Mouse (Mus musculus) heart, embryonic 11.5 days (tissue): Measurements from ENCODE around the gene Has1. TPM values are rescaled to one million over a fixed set of nuclear protein-coding genes. Genes with fewer than 3 reads are reported as not detected.

ENCODE experiments used
- ATAC-seq: fragments of 200-750 bp; cut with Nextera tagmentation; replicated peaks from 2 replicates; pipeline ENCODE4 v1.8.0; 2017; ENCODE audit warnings: moderate library complexity; ENCODE audit not compliant: insufficient number of reproducible peaks, low FRiP score, low TSS enrichment
- H3K27ac ChIP-seq: fragments of 300-500 bp; sonication (generic); 2 replicates; pipeline ENCODE4 v1.5.1; 2014; ENCODE audit warnings: mild to moderate bottlenecking, low read depth, low read length
- H3K27me3 ChIP-seq: fragments of 300-500 bp; sonication (generic); 2 replicates; pipeline ENCODE4 v1.6.1; 2014; ENCODE audit warnings: mild to moderate bottlenecking, low read length, mixed read lengths; ENCODE audit not compliant: control insufficient read depth, insufficient read depth
- H3K36me3 ChIP-seq: fragments of 300-500 bp; sonication (generic); 2 replicates; pipeline ENCODE4 v1.6.1; 2014; ENCODE audit warnings: mild to moderate bottlenecking, low read length, moderate library complexity, mixed read lengths; ENCODE audit not compliant: control insufficient read depth, insufficient read depth
- H3K4me1 ChIP-seq: fragments of 300-500 bp; sonication (generic); 2 replicates; pipeline ENCODE4 v1.6.1; 2014; ENCODE audit warnings: low read length; ENCODE audit not compliant: control insufficient read depth, insufficient read depth
- H3K4me2 ChIP-seq: fragments of 300-500 bp; sonication (generic); 2 replicates; pipeline ENCODE4 v1.6.1; 2014; ENCODE audit warnings: mild to moderate bottlenecking, moderate library complexity
- H3K4me3 ChIP-seq: fragments of 300-500 bp; sonication (generic); 2 replicates; pipeline ENCODE4 v1.5.1; 2014; ENCODE audit warnings: low read depth, low read length
- H3K9ac ChIP-seq: fragments of 300-500 bp; sonication (generic); 2 replicates; pipeline ENCODE4 v1.6.1; 2014; ENCODE audit warnings: mild to moderate bottlenecking, low read depth, low read length, moderate library complexity
- H3K9me3 ChIP-seq: fragments of 300-500 bp; sonication (generic); replicated peaks from 2 replicates; pipeline ENCODE4 v1.6.1; 2016; ENCODE audit warnings: low read length; ENCODE audit not compliant: control insufficient read depth
- WGBS: fragments of 180-500 bp; shearing (Covaris S2); extraction: QIAGEN DNeasy Blood & Tissue Kit; methylation state at CpG from one replicate; pipeline ENCODE4 v1.1.7; 2014; ENCODE audit not compliant: insufficient replicate concordance; 5-methylcytosine and 5-hydroxymethylcytosine counted together
- polyA plus RNA-seq: library from polyadenylated mRNA; unstranded; fragments of >200 nt; fragmentation: Nextera tagmentation; extraction: Ambion mirVana; gene quantifications from 2 replicates; pipeline ENCODE4 v1.2.1, GENCODE M21; 2014

The Has1 gene
- polyA plus RNA-seq, 1 experiment from 2014 or later, result 2.0 TPM

- Histone ChIP-seq H3K4me1 (peaks cover 24% of the 10 kb centered on the region), H3K27me3 (no peaks in the 10 kb centered on the region), H3K27ac (peak overlapping the region; percentile 98), H3K4me3 (peak overlapping the region; percentile 59), H3K9me3 (no peaks in the 10 kb centered on the region), H3K4me2 (peak overlapping the region; percentile 87), H3K9ac (peak overlapping the region; percentile 76), H3K36me3 (peaks cover 6% of the 10 kb centered on the region; the same call in 1 of the 2 replicates)
- ATAC-seq, result peak; percentile 60
- 0% methylated on average over 13 of the region's 15 CpGs for WGBS
Observed at GRCm38 (mm10) chr17:17828191-17828981, 26.6 kb downstream of the Has1 start.

- peaks cover 24% of the 10 kb centered on the region for H3K4me1 ChIP-seq
- no peaks in the 10 kb centered on the region for H3K27me3 ChIP-seq
- H3K4me3 ChIP-seq, result peak overlapping the region; percentile 59
- ATAC-seq, result peak; percentile 58
- peak overlapping the region; percentile 76 for H3K9ac ChIP-seq
- peak overlapping the region; percentile 98 for H3K27ac ChIP-seq
- H3K36me3 ChIP-seq, result 0 out of 2 replicates have a peak, but pooled peaks cover 3% of the 10 kb centered on the region
- no peaks in the 10 kb centered on the region for H3K9me3 ChIP-seq
- 0% methylated on average over 13 of the region's 13 CpGs for WGBS
- H3K4me2 ChIP-seq, result peak overlapping the region; percentile 87
Observed at GRCm38 (mm10) chr17:17827658-17828190, 27.3 kb downstream of the Has1 start.

- Histone ChIP-seq H3K9me3 (no peaks in the 10 kb centered on the region), H3K9ac (peak within 1 kb of the TSS; percentile 76), H3K36me3 (0 out of 2 replicates have a peak, but pooled peaks cover 3% of the 10 kb centered on the region), H3K4me3 (peak within 1 kb of the TSS; percentile 59), H3K27ac (peak within 1 kb of the TSS; percentile 98), H3K4me1 (peaks cover 24% of the 10 kb centered on the region), H3K27me3 (no peaks in the 10 kb centered on the region), H3K4me2 (peak within 1 kb of the TSS; percentile 87)
- peak; percentile 79 for ATAC-seq
- WGBS, result under 1% methylated on average over 37 of the region's 42 CpGs
Observed at GRCm38 (mm10) chr17:17826751-17827657, 28.0 kb downstream of the Has1 start, which contains the start of gene Spaca6. Gene Spaca6, plus strand, starts transcription at chr17:17827158.

GRCm38 (mm10) chr17:17825921-17826591 lies 28.9 kb downstream of the Has1 start:
- Histone ChIP-seq H3K4me2 (peak overlapping the region; percentile 84), H3K4me1 (peaks cover 19% of the 10 kb centered on the region), H3K36me3 (0 out of 2 replicates have a peak, but pooled peaks cover 1% of the 10 kb centered on the region), H3K27me3 (peaks cover under 1% of the 10 kb centered on the region; the same call in 1 of the 2 replicates), H3K9me3 (no peaks in the 10 kb centered on the region), H3K27ac (peak overlapping the region; percentile 98), H3K4me3 (peak overlapping the region; percentile 59), H3K9ac (peak overlapping the region; percentile 76)
- WGBS, result under 1% methylated on average over 19 of the region's 22 CpGs
- ATAC-seq, result peak; percentile 8; the same call in 1 of the 2 replicates

DNA sequence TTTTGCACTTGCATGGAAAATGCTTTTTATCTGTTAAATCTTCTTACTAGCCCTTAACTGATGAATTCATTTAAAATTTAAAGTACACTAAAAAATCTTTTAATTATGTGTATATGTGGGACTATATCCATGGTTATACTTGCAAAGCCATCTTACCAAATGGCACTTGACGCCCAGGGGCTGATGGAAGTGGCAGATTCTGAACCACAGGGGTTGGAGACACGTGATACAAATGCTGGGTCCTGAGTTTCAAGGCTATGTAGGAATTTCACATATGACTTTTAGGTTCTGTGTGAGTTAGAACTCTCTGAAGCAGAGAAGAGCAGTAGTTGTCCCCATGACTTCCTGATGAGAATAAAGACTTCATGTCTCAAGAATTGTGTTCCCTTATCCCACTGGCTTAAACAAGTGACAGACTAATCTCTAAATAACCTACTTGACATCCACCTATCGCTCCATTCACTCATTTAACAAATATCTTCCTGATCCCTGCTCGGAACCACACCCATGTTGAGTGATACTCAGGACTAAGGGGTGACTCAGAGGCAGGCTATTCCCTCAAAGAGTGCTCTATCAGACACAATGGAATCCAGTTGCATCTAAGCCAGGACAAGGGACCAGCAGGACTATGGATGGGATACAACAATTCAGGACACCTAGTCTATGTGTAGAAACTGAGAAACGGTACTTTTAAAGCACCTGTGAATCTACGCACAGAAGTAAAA lies 31.2 kb downstream of the Has1 start:
- no peak for ATAC-seq
- WGBS, result 68% methylated on average over 6 of the region's 6 CpGs
- H3K4me3 ChIP-seq, result no peak overlapping the region
- peaks cover 3% of the 10 kb centered on the region; the same call in 1 of the 2 replicates for H3K27me3 ChIP-seq
- no peak overlapping the region for H3K9ac ChIP-seq
- no peaks in the 10 kb centered on the region for H3K9me3 ChIP-seq
- H3K4me1 ChIP-seq, result 0 out of 2 replicates have a peak, but pooled peaks cover 3% of the 10 kb centered on the region
- no peak overlapping the region for H3K27ac ChIP-seq
- no peak overlapping the region for H3K4me2 ChIP-seq
- H3K36me3 ChIP-seq, result no peaks in the 10 kb centered on the region

- H3K9ac ChIP-seq, result no peak overlapping the region
- no peaks in the 10 kb centered on the region for H3K36me3 ChIP-seq
- H3K27ac ChIP-seq, result no peak overlapping the region
- H3K9me3 ChIP-seq, result no peaks in the 10 kb centered on the region; the same call in 1 of the 2 replicates
- no peaks in the 10 kb centered on the region for H3K4me1 ChIP-seq
- no peak overlapping the region for H3K4me2 ChIP-seq
- 43% methylated on average over 2 of the region's 2 CpGs for WGBS
- H3K4me3 ChIP-seq, result no peak overlapping the region
- H3K27me3 ChIP-seq, result no peaks in the 10 kb centered on the region
- no peak for ATAC-seq
Observed at GRCm38 (mm10) chr17:17795527-17795926, 59.5 kb downstream of the Has1 start.
